Mouse (Mus musculus) ES-Bruce4 (cell line): ENCODE measurements around the gene Pkdcc.

ENCODE experiments used
- CTCF ChIP-seq: IDR thresholded peaks from one replicate; pipeline ENCODE4 v1.8.1; 2011; ENCODE audit warnings: low read depth, low read length
- EP300 ChIP-seq: IDR thresholded peaks from 2 replicates; pipeline ENCODE4 v1.6.1; 2011; ENCODE audit warnings: low read depth, low read length; ENCODE audit not compliant: insufficient read depth
- POLR2A ChIP-seq: IDR thresholded peaks from one replicate; pipeline ENCODE4 v1.8.1; 2011; ENCODE audit warnings: low read length; ENCODE audit not compliant: insufficient read depth

GRCm38 (mm10) chr17:83253051-83253649, 38.1 kb downstream of the Pkdcc start:
- no peak for TF ChIP-seq POLR2A
- no peak for TF ChIP-seq EP300
- TF ChIP-seq CTCF: peak; percentile 2
